Mouse (Mus musculus): ENCODE measurements around the gene Cbx4.

Gene Cbx4

DNA sequence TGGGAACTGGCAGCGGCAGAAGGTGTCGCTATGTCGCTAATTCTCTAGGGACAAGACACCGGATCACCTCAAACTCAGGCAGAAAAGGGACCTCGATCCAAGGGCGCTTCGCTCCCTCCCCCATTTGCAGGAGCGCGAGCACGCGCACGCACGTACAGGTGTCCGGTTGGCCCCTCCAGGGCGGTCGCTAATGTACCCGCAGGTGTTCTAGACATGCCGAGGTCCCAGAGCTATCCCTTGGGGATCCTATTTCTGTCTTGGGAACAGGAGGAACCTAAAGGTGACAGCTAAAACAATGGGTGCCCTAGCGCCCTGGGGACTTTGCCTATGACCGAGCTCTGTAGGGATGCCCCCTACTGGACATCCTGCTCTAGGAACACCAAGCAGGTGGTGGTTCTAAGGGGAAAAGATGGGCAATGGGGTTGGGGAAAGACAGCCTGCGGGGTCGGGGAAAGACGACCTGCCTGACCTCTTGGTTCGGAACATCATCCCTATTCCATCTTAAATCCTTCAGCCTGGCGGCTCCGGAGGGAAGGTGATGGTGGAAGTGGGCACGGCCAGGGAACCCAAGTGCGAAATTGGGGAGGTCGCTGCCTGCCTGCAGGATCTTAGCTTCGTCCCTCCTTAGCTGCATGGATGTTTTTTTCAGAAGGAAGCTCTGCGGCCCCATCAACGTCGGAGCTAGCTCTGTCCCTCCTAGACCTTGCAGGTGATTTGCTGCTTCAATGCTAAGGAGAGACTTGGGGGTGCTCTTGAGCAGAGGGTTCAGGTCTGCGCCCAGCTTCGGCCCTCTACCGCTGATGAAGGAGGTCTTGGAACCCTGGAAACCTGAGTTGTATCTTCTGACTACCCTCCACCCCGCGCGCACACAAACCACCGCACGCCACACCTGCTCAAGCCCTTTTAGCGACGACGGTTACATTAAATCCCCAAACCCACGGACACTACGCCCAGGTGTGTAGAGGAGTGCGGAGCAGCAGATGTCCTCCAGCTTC lies 31.4 kb downstream of the Cbx4 start:
- DNase-seq = peak in 1 of 2 experiments; percentile 44

DNA sequence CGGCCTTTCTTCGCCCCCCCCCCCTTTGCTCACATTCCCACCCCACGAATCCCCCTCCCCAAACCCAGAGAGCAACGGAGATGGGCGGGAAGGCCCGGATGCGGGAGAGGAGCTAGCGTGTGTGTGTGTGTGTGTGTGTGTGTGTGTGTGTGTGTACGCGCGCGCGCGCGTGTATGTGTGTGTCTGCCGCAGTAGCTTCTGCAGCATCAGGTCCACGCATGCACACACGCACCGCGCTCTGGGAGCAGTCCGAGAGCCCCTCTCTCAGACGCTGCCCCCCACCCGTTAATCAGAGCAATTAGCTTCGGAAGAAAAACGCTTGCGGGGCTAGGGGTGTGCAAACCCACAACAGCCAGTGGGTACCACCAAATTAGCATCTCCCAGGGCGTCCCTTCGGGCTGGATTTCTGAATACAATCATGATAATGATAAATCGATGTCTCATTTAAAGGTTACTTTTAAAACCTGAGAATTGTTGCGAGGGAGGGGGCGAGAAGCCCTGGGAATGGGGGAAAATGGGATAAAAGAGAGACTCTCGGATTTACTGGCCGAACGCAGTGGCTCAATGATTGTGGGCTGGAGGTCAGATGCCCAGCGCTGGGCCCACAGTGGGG lies 32.2 kb downstream of the Cbx4 start:
- peak in 1 of 2 experiments; percentile 31 for DNase-seq

- peak in 1 of 2 experiments; percentile 63 for DNase-seq
These were observed 32.8 kb downstream of the Cbx4 start for GRCm38 (mm10) chr11:119053257-119053670.

DNA sequence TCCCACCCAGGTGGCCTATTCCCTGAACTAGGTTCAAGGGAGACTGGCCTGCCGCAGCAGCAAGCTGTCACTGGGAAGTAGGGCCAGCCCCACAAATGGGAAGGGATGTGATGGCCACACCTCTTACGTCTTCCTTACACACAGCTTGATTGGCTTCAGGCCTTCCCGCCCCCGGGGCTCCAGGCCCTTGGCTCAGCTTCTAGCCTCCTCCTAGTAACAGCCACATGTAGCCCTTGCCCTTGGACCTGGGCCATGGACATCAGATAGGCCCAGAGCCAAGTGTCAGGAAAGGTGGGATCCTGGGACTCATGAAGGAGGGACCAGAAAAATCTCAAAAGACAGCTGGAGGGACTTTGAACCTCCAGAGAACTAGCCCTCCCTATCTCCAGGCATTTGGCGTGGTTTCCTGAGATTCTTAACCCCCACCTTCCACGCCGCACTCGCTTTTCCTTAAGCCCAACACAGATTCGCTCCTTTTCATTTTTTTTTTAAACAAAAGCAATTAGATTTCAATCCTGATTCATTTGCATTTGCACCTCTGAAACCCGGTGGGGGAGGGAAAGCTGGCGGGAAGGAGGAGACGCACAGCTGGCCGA lies 33.3 kb downstream of the Cbx4 start:
- peak in 1 of 2 experiments; percentile 34 for DNase-seq

GRCm38 (mm10) chr11:119051927-119052660 lies 33.9 kb downstream of the Cbx4 start:
- DNase-seq = peak; percentile 56 to 62

GRCm38 (mm10) chr11:119051426-119051825 lies 34.6 kb downstream of the Cbx4 start:
- DNase-seq = no peak

- no peak for DNase-seq
These were observed 35.7 kb downstream of the Cbx4 start for GRCm38 (mm10) chr11:119050361-119050760.

GRCm38 (mm10) chr11:119048133-119048510 lies 37.9 kb downstream of the Cbx4 start:
- no peak for DNase-seq

DNA sequence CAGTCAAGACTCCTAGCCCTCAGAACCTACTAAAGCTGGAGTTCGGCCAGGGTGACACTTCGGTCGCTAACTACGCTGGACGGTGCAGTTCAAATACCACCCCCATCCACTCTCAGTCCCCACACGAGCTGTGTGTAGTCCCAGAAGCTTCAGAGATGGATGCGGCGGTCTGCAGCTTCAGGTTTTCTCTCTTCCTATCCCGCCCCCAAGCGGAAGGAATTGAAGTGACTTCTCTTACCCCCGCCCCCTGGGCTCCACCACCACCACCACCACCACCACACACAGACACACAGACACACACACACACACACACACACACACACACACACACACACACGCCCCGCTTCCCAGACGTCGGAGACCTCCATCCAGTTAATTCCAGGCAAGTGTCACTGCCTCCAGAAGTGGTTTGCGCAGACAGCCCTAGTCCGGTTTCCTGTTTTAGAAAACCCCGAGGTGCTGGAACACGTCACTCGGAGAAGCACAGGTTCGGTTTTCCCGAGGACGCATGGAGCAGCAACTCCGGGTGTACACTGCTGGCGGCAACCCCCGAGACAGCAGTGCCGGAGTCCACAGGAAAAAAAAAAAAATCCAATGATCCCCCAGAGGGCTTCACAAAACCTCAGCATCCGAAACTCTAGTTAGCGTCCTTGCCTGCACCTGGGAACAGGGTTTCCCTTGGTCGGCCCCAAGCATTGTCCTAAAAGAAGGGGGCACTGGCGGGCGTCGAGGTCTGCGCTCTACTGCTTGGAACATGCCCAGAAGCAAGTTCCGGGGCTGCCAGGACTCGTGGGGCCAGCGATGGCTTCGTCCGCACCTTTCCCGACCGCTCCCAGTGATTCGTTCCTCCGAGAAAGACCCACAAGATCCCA lies 38.5 kb downstream of the Cbx4 start:
- peak in 1 of 2 experiments; percentile 25 for DNase-seq

GRCm38 (mm10) chr11:119046601-119047245 lies 39.3 kb downstream of the Cbx4 start:
- DNase-seq = peak in 1 of 2 experiments; percentile 21

GRCm38 (mm10) chr11:119044551-119045337 lies 41.3 kb downstream of the Cbx4 start:
- DNase-seq = peak in 1 of 2 experiments; percentile 25

- peak in 1 of 2 experiments; percentile 40 for DNase-seq
These were observed 42.1 kb downstream of the Cbx4 start for GRCm38 (mm10) chr11:119043761-119044550.

GRCm38 (mm10) chr11:119043273-119043540 lies 42.8 kb downstream of the Cbx4 start:
- DNase-seq = no peak

DNA sequence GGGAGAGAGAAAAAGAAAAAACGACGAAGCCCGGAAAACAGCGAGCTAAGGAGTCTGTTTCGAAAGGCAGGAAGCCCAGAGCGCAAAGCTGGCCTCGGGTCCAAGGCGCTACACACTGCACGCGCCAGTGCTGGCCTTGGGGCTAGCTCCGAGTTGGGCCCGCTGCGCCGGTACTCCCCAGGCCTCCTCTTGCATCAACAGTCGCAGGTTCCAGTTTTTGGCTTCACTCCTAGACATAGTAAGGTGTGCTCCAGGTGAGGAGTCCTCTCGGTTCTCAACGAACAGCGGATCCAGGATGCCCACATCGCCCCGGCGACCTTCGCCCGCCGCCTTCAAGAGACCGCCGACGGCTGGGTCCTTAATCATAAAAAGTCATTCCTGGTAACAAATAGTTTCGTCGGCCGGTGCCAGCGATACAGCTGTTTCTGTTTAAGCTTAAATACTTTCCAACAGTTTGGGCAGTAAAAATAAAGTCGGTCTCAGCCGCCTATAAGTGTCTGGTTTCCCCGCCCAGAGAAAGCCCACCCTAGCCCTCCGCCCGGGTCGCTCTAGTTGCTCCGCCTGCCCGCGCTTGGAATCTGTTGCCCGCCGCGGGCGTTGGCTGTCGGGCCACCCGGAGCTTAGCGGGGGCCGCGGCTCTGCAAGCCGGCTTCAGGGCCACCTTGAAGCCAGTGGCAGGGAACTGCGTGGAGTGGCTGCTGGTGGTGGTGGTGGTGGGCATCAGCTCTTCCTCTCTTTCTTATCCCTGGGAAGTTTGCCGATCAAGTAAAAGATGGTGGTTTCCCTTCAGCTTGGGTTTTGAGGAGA lies 43.4 kb downstream of the Cbx4 start:
- peak in 1 of 2 experiments; percentile 42 for DNase-seq

GRCm38 (mm10) chr11:119041750-119042465 lies 44.1 kb downstream of the Cbx4 start:
- no peak for DNase-seq

- no peak for DNase-seq
These were observed 44.7 kb downstream of the Cbx4 start for GRCm38 (mm10) chr11:119041325-119041716.

DNA sequence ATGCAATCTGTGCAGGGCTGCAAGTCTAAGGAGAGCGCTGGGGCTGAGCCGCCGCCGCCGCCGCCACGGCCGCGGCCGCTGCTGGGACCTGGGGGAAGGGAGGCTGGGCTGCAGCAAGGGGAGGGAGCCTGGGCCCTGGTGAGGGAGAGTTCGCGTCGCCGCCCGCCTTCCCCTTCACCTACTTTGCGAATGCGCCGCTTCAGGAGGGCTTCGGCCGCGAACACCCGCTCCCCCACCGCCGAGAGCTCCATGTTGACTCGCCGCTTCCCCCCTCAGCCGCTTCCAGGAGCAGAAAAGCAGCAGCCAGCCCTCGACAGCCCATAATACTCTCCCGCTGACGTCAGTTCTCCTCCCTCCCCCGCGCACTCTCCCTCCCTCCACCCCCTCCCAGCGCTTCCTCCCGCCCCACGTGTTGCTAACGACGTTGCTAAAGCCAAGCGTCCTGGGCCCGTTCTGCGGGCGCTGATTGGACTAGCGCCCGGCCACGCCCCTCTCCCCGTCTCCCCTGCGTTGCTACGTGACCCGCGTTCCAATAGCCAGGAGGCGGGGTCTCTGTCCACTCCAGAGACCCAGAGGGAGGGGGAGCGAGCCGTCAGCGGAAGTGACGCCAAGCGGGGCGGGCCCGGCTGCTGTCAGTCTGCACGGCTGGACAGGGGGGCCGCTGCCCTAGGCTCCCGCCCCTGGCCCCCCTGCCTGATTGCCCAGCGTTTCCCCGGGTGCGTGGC lies 45.3 kb downstream of the Cbx4 start, which contains the start of gene Cbx8:
Gene Cbx8 (minus strand): TSS at position 370 of the 725 bp plus-strand sequence.
- DNase-seq = peak; percentile 99 to 100
